Mouse (Mus musculus): ENCODE results near the gene Trank1.

Gene Trank1

GRCm38 (mm10) chr9:111302196-111302831, 9.2 kb upstream of the Trank1 start:
- DNase-seq (ENCODE audit: low spot score in 2 of 2) = no peak

DNA sequence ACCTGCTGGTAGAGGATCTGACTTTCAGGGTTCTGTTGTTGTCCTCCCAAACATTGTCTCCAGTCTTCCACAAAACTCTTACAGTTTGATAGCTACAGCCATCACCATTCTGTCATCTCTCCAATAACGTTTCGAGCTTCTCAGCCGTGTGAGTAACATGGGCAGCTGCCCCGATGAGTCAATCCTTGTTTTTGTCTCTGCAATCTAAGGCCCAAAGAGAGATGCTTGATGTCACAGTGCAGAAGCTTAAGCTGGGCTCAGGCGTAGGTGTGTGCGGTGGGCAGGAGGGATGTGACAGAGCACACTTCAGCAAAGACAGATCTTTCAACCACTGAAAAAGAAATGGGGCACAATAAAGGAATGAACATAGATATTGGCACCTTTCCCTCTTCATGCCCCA, 7.5 kb upstream of the Trank1 start:
- no peak for DNase-seq (ENCODE audit: low spot score in 2 of 2)

DNA sequence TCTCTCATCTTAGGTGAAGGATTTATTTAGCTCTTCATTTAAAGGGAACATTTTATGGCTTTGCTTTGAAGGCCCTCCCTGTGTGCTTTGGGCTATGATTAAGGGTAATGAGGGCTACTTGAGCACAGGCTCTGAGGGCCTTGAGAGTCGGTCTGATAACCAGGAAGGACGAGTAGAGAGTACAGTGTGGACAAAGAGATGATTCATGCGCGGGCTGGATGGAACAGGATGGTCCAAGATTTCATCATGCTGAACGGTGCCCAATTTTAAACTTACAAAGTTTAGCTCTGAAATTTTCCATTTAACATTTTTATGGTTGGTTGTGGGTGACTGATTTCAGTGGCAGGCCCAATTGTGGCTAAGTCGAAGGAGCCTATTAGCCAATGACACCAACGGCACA, 5.4 kb upstream of the Trank1 start:
- DNase-seq (ENCODE audit: low spot score in 2 of 2) = no peak

DNA sequence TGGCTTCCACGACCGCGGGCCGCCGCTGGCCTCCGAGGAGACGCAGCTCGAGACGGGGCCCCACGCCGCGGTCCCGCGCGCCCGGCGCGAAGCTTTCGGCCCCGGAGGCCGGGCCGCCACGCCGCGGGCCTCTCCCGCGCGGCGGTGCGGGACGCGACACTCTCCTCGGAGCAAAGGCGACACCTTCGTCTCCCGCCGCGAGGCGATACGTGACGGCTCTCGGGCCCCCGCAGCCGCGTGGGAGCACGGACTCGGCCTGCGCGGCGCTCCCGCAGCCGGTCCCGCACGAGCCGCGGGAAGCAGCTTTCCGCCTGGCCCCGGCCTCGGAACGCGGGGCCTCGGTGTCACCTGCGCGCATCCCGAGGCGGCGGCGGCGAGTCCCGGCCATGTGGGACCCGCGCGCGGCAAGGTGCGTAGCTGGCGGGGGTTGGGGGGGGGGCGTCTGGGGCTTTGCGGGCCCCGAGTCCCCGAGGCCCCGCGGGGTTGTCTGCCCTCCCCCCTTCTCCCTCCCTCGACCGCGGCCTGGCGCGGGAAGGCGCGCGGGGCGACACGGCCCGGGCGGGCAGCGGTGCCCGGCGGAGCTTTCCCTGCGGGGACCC, 403 bp downstream of the Trank1 start:
- DNase-seq (ENCODE audit: low spot score in 2 of 2) = no peak

- no peak for DNase-seq (ENCODE audit: low spot score in 2 of 2)
Measured at GRCm38 (mm10) chr9:111312442-111313141, 1.1 kb downstream of the Trank1 start.

DNA sequence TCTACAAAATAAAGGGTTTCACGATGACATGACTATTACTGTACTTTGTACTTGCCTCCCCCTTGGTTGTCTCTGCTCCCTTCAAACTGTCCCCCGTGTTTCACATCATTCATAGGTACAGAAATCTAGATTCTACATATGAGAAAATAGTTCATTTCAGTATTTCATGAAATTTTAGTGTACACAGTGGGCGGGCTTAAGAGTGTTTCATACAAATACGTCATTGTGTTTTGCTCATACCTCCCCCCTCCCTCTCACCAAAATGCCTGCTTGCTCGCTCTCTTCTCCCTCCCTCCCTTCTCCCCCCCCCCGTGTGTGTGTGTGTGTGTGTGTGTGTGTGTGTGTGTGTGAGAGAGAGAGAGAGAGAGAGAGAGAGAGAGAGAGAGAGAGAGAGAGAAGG, 1.8 kb downstream of the Trank1 start:
- no peak for DNase-seq (ENCODE audit: low spot score in 2 of 2)

DNA sequence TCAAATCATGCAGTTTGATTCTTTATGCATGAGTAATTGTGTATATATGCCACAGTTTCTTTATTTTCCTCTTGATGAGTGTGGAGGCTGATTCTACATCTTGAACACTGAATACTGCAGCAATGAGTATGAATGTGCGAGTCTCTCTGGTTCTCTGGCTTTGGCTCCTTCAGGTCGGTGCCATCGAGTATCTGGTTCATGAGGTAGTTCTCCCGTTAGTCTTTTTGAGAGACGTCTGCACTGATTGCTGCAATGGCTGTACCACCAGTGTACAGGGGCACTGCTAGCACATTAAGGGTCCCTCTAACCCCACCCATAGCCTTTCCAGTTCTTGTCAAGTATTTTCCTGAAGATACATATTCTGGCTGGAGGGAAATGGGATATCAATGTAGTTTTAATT, 2.3 kb downstream of the Trank1 start:
- DNase-seq (ENCODE audit: low spot score in 2 of 2) = no peak

- DNase-seq (ENCODE audit: low spot score in 2 of 2) = peak; percentile 70 to 71
Measured at GRCm38 (mm10) chr9:111314219-111314618, 2.7 kb downstream of the Trank1 start.

GRCm38 (mm10) chr9:111320912-111321311, 9.4 kb downstream of the Trank1 start:
- no peak for DNase-seq (ENCODE audit: low spot score in 2 of 2)

DNA sequence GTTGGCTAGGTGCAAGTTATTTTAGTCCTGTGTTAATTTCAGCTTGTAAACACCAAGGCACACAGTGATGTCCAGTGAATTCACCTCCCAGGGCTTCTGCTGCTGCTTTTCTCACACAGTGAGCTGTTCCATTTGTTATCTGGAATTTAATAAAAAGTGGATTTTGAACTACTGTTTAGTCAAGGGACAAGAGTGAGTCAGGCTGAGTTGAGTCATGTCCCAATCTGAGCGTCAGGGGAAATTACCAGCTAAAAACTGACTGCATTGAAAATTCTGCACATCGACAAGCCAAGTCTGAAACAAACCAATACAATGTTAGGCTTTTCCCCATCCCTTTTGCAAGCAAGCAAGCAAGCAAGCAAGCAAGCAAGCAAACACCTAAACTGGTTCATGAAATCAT, 13.3 kb downstream of the Trank1 start:
- no peak for DNase-seq (ENCODE audit: low spot score in 2 of 2)

DNA sequence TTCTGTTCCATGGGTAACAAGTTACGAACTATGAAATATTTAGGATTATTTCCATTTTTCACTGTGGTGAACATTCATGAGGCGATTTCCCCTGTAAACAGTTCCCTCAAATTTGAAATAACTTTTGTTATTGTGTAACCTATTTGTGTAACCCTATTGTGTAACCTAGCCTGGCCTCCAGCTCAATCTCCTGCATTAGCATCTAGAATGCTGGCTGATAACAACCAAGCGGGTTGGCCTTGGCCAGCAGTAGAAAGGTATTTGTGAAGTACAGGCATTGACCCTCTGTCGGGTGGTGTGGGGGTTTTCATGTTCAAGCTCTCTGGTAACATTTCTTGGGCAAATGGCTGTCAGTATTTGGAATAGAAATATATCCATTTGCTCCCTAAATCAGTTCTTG, 18.3 kb downstream of the Trank1 start:
- DNase-seq (ENCODE audit: low spot score in 2 of 2) = no peak

DNA sequence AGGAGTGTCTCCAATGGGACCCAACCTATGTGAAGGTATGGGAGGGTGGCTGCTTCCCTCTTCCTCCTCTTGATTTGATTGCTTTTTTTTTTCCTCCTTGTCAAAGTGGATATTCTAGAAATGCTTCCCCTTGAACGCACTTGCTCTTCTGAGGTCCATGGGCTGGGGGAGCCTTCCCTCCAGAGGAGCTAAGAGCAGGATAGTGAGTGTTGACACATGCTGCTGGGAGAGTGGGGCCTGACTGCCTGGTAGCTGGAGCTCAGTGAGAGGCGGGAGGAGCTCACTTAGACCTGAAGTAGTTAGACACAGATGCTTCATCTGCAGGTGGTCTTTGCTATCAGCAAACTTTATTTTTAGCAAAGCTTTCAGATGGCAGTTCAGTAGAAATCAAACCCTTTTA, 22.3 kb downstream of the Trank1 start:
- DNase-seq (ENCODE audit: low spot score in 2 of 2) = no peak

- DNase-seq (ENCODE audit: low spot score in 2 of 2) = no peak
Measured at GRCm38 (mm10) chr9:111334555-111335164, 23.1 kb downstream of the Trank1 start.

GRCm38 (mm10) chr9:111351233-111351632, 39.7 kb downstream of the Trank1 start:
- DNase-seq (ENCODE audit: low spot score in 2 of 2) = no peak

GRCm38 (mm10) chr9:111351641-111352040, 40.1 kb downstream of the Trank1 start:
- no peak for DNase-seq (ENCODE audit: low spot score in 2 of 2)

DNA sequence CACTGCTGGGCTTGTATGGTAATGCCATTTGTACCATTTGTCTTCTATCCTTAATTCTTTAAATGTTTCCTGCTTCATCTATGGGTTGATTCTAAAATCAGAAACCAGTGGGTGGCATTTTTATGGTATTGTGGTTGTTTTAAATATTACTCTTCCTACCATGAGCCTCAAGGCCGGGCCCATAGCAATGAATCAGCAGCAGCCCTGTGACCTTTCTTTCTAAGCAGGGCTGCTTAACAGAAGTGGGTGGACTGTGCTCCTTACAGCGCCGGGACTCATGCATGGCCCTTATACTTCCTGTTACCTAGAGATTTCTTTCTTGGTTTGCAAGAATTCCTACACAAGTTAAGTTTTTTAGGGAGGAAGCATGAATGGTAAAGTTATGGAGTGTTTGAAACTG, 41.1 kb downstream of the Trank1 start:
- no peak for DNase-seq (ENCODE audit: low spot score in 2 of 2)

GRCm38 (mm10) chr9:111355041-111355440, 43.5 kb downstream of the Trank1 start:
- no peak for DNase-seq (ENCODE audit: low spot score in 2 of 2)

DNA sequence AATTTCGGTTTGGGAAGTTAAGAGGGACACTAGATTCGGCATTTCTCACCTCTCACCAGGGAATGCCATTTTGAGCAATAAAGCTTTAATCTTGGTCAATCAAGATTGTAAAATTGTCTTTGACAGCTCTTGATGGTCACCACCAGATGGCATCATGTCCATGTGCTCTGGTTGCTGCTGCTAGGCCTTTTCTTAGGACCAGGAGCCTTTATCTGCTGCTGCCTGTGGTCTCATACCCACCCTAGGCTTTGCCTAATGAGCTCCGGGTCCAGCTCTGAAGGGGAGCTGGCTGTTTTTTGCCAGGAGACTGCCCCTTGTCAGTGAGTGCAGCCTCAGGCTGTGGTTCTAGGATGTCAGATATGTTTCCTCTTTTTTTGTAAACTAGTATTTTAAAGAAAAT, 44.8 kb downstream of the Trank1 start:
- no peak for DNase-seq (ENCODE audit: low spot score in 2 of 2)

- DNase-seq (ENCODE audit: low spot score in 2 of 2) = no peak
Measured at GRCm38 (mm10) chr9:111363656-111364055, 52.1 kb downstream of the Trank1 start.

DNA sequence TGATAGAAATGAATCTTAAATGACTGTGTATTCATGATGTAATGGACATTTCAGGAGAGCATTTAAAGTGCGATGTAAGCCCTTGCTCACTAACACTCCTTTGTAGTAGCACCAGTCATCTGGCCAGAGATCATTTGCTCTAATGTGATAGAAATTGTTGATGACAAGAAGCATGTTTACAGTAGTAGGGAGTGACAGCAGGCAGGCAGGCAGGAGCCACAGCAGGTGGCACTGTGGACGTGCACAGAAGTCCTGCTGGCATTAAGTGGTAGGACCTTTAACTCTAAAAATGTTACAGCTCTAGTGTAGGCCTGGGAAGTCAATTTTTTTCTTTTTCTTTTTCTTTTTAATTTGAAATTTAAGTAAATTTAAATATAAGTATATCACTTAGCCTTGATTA, 56.2 kb downstream of the Trank1 start:
- no peak for DNase-seq (ENCODE audit: low spot score in 2 of 2)

DNA sequence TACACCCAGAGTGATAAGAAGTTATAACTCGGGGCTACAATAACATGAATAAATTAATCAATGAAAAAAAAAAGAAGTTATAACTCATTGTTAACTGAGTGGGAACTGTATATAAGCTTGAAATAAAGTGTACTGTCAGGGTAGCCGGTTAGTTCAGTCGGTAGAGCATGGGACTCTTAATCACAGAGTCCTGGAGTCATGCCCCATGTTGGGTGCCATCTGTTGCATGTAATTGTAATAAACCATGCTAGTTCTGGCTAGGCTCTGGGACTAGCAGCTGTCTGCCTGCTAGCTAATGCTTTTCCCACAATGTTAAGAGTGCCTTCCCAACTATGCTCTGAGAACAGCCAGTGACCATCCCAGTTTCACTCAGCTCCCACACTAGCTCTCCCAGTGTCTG, 60.5 kb downstream of the Trank1 start:
- no peak for DNase-seq (ENCODE audit: low spot score in 2 of 2)

GRCm38 (mm10) chr9:111377868-111378267, 66.3 kb downstream of the Trank1 start:
- peak in 1 of 2 experiments; percentile 1 for DNase-seq (ENCODE audit: low spot score in 2 of 2)
